Mouse (Mus musculus) kidney, adult 11 months (tissue): ENCODE measurements around the gene Gli2.

ENCODE experiments used
- DNase-seq: peaks from one replicate; pipeline ENCODE4 v3.0.0; 2022

The Gli2 gene

GRCm38 (mm10) chr1:118890125-118890875 is 163.1 kb downstream of the Gli2 start:
- no peak for DNase-seq

GRCm38 (mm10) chr1:118880781-118881247 is 172.6 kb downstream of the Gli2 start:
- DNase-seq, result peak; percentile 30

- DNase-seq, result peak; percentile 31
Measured at GRCm38 (mm10) chr1:118878291-118878690, 175.1 kb downstream of the Gli2 start.

GRCm38 (mm10) chr1:118875227-118875626 is 178.2 kb downstream of the Gli2 start:
- no peak for DNase-seq

- DNase-seq, result no peak
Measured at GRCm38 (mm10) chr1:118873559-118873958, 179.9 kb downstream of the Gli2 start.

GRCm38 (mm10) chr1:118864735-118865134 is 188.7 kb downstream of the Gli2 start:
- no peak for DNase-seq

GRCm38 (mm10) chr1:118864031-118864430 is 189.4 kb downstream of the Gli2 start:
- DNase-seq, result no peak

GRCm38 (mm10) chr1:118858101-118858500 is 195.3 kb downstream of the Gli2 start:
- DNase-seq, result no peak

- no peak for DNase-seq
Measured at GRCm38 (mm10) chr1:118830658-118831057, 222.8 kb downstream of the Gli2 start.

- DNase-seq, result no peak
Measured at GRCm38 (mm10) chr1:118826614-118827013, 226.8 kb downstream of the Gli2 start.

- no peak for DNase-seq
Measured at GRCm38 (mm10) chr1:118825467-118826219, 227.8 kb downstream of the Gli2 start.

GRCm38 (mm10) chr1:118825035-118825434 is 228.4 kb downstream of the Gli2 start:
- DNase-seq, result no peak

- DNase-seq, result no peak
Measured at GRCm38 (mm10) chr1:118822258-118822657, 231.2 kb downstream of the Gli2 start.

- DNase-seq, result no peak
Measured at GRCm38 (mm10) chr1:118815015-118815414, 238.4 kb downstream of the Gli2 start.

GRCm38 (mm10) chr1:118810336-118810735 is 243.1 kb downstream of the Gli2 start:
- no peak for DNase-seq

GRCm38 (mm10) chr1:118806727-118807126 is 246.7 kb downstream of the Gli2 start:
- no peak for DNase-seq

GRCm38 (mm10) chr1:118802166-118802565 is 251.3 kb downstream of the Gli2 start:
- no peak for DNase-seq

- DNase-seq, result no peak
Measured at GRCm38 (mm10) chr1:118799322-118800116, 253.9 kb downstream of the Gli2 start.

GRCm38 (mm10) chr1:118795415-118796167 is 257.8 kb downstream of the Gli2 start:
- no peak for DNase-seq

- no peak for DNase-seq
Measured at GRCm38 (mm10) chr1:118789871-118790270, 263.5 kb downstream of the Gli2 start.

- no peak for DNase-seq
Measured at GRCm38 (mm10) chr1:118789468-118789867, 264.0 kb downstream of the Gli2 start.

GRCm38 (mm10) chr1:118788813-118789212 is 264.6 kb downstream of the Gli2 start:
- no peak for DNase-seq
